Mouse (Mus musculus) fibroblast of lung, adult 2 months (primary cell): ENCODE results near the gene Tmem170.
A peak's percentile ranks its signal among the peaks of the same experiment; 100 is the strongest.
"Not testable (repeated sequence)": the region's sequence is repeated elsewhere in the genome, so short reads cannot be mapped to it uniquely, and the experiment has no call there.

Experiments used
- DNase-seq: peaks from one replicate; pipeline ENCODE4 v3.0.0-alpha.2; 2011; ENCODE audit warnings: low read depth

Tmem170 gene

DNA sequence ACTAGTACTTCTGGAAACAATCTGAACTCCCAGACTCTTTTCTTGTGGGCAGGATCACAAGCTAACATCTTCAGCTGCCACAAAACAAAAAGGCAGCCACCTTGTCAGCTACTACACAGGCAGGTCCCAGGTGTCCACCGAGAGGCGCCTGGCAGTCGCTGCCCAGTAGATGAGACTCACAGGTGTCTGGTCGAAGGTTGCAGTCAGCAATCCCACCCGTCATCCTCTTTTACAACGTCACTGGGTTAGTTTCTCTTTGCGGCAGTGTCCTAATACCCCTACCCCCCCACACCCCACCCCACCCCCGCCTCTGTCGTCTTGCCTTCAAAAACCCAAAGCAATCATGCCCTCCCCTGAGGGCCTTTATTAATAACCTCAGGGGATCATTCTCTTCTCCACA lies 792 bp downstream of the Tmem170 start:
- DNase-seq: no peak

DNA sequence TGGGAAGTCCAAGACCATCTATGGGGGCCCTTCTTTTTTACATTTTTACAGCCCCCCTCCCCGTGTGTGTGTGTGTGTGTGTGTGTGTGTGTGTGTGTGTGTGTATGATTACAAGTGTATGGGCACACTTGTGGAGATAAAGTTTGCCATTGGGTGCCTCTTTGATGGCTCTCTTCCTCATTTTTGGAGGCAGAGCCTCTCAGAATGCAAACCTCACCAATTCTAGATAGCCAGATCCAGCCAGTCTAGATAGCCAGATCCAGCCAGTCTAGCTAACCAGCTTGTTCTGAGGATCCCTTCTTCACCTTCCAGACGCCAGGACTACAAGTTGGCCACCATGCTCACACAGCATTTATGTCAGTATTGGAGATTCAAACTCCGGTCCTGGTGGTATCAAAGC lies 5.3 kb downstream of the Tmem170 start:
- no peak for DNase-seq

DNA sequence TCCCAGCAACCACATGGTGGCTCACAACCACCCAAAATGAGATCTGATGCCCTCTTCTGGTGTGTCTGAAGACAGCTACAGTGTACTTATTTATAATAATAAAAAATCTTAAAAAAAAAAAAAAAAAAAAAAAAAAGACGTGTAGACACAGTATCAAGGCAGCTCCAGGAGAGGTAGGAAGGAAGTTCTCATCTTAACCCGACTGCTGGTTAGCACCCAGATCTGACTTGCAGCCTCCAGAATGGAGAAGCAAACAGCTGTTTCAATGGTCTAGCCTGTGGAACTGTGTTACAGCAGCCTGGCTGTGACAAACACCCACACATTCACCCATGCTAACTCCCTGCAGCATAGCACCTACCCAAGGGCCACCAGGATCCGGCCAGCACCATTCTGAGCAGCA lies 6.2 kb downstream of the Tmem170 start:
- no peak for DNase-seq

DNA sequence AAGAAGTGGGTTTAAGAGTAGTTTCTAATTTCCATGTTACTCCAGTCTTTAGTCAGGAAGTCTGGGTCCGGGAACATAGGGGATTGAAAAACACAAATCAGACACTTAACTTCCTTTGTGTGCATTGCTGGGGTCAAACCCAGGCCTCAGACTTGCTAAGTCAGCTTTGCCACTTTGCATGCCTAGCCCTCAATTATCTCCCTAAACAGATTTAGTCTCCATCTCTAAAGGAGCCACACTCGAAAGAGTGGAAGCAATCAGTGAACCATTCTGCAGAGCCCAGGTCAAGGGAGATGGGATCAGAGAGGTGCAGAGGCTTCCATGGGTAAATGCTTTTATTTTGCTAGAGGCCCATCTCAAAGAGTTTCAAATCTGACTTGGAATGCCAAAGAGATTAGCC lies 7.9 kb downstream of the Tmem170 start:
- DNase-seq: no peak

DNA sequence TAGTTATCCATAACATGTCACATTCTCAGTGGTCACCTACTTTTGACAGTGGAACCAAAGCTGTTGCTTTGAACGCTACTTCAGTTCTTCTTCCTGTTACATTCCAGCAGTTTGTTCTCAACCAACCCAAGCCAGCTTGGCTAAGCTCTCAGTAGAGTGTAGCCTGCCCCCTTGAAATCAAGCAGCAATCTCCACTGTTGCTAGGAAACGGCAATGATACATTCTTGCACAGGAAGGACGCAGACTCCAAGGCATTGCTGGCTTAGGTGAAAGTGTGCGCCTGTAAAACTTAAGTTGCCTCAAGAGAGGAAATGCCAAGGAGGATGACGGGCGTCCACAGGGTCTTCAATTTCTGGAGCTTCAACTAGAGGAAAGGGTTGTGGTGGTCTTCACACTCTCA lies 10.7 kb downstream of the Tmem170 start:
- no peak for DNase-seq

DNA sequence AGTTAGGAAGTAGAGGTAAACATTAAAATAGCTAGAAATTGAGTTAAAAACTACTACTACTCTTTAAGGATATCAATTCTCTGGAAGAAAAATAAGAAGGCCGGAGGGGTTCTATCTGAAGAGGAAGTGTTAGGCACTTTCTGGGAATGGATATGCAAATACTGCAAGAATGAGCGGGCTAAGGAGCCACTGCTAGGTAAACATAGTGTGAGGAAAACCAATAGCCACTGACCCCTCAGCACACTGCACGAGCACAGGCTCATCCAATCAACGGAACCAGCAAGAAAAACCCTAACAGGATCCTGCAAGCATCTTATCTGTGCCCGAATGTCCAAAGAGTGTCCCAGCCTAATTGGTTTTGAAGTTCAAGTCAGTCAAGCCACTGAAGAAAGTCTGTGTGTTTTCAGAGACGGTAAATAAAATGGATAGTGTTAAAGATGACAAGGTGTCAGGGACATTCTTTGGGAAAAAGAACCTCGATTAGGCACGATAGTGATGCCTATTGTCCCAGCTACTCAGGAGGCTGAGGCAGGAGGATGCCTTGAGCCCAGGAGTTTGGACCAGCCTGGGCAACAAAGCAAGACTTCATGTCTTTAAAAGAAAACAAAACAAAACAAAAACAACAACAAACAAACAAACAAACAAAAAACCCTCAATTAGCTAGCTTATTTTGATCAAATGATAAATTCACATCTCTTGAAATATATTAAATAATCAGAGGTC lies 11.3 kb downstream of the Tmem170 start:
- no peak for DNase-seq

DNA sequence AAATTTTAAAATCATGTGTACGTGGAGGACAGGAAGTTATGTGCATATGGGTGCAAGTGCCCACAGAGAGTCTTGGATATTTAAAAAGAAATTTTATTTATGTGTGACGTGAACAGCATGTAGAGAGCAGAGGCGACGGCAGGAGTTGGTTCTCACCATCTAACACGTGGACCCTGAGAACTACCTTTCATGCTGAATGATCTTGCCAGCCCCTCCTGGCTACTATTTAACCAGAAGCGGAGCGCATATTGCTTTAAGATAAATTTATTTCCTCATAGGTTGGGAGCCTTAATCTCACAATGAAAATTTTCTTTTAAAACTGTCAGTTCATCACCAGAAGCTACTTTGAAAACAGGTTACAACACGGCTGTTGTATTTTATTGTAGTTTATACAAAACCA lies 11.9 kb downstream of the Tmem170 start:
- no peak for DNase-seq

DNA sequence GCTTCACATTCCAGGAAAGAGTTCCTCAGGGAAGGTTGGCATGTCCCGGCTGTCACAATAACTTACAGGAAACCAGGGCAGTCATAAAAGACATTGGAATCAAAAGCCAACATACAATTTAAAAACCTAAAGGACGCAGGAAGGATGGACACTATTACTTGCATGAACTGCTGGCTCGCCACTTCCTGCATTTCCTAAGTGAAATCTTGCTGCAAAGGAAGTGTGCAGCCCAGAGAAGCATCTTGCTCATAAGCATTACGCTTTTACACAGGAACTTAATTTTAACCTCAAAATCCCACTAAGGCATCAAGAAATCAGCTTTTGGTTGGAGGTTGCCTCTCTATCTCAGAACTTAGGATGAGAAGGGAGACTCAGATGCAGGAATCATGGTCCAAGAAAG lies 13.3 kb downstream of the Tmem170 start:
- no peak for DNase-seq

DNA sequence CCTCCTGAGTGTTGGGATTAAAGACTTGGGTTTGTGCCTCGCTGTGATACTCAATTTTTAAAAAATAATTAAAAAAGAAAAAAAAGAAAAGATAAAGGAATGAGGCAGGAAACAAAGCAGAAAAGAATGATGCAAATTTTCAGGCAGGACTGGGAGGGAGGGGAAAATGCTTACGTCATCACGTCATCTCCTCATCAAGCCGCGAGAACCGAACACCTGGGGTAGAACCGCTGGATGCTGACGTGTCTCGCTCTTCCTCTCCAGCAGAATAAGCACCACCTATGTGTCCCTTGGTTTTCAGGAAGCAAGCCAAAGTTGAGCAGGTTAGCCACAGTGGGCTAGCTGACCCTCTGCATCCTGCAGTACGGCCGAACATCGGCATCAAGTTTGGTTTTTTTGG lies 20.6 kb downstream of the Tmem170 start:
- no peak for DNase-seq

DNA sequence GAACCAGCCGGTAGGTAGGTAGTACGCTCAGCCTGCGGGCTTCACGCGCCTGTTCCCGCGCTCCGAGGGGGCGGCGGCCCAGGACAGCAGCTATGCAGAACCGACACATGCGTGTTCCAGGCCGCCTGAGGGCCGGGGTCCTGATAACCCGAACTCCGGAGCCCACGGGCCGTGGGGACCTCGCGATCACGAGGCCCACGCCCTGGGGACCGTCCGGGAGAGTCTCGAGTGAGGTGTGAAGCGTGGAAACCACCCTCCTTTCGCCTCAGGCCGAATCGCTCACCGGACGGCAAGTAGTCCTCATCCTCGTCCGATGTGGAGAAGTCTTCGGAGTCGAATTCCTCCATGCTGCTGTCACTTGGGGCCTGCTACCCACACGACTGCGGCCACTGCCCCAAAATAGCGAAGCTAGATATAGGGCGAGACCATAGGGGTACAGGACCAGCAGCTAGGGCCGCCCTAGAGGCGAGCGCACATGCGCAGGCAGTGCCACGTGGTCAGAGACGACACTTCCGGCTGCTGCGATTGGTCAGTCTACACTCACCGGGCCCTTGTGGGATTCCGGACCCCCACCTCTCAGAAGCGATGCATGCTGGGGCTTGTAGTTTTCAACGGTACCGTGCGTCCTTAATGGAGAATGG lies 22.6 kb downstream of the Tmem170 start, which contains the start of gene Cfdp1:
TSS of gene Cfdp1 (minus strand) at position 431 of the 641 bp plus-strand sequence.
- peak; percentile 95 for DNase-seq

DNA sequence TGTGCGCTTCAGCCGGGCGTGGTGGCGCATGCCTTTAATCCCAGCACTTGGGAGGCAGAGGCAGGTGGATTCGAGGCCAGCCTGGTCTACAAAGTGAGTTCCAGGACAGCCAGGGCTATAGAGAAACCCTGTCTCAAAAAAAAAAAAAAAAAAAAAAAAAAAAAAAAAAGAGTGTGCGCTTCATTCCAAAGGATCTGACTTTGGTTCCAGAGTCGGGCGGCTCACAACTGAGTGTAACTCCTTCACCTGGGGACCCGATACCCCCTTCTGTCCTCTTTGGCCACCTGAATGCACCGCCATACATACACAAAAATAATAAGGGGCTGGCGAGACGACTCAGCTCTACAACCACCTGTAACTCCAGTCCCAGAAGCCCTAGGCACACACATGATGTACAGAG lies 23.3 kb downstream of the Tmem170 start:
- not testable (repeated sequence) for DNase-seq

DNA sequence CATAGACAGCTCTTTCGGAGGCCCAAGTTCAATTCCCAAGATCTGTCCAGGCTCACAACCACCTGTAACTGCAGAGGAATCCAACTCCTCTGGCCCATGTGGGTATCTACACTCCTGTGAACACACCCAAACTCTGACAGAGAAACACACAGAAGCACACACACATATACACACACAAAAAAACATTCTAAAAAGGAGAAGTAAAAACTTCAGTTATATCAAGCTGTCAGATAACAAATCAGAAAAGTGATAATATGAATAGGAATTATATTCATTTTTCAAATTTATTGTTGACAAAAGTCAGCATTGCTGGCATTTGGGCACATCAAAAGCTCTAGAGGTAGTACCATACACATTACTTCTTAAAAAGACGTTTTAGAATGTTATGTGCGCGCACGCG lies 29.8 kb downstream of the Tmem170 start:
- DNase-seq: no peak

DNA sequence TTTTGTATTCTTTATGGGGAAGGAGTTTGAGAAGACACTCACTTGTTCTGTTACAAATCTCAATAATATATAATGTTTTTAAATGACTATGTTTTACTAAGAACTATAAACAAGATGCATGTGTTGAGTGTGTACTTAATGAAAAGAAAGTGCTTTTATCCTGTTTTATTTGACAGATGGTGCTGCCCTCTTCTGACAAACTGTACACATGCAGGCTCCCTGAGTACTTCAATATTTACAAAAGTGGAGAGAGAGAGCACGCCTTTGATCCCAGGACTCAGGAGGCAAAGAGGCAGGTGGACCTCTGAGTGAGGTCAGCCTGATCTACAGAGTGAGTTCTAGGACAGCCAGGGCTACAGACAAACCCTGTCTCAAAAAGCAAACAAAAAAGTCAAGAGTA lies 41.0 kb downstream of the Tmem170 start:
- no peak for DNase-seq

DNA sequence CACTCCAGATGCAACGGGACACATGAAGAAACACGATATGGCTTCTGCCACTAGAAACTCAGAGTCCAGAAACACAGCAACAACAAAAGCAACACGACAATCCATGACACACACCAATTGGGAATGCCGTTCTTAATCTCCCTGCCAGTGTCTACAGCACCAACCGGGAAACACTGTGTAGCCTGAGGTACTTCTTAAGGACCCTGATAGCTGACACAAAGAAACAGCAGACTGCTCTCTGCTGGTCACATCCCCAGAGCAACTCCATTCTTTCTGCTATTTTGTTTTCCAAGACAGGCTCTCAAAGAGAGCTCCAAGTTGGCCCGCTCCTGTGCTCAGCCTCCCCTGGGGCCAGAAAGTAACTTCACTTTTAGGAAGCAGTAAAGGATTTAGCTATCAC lies 42.5 kb downstream of the Tmem170 start:
- no peak for DNase-seq

DNA sequence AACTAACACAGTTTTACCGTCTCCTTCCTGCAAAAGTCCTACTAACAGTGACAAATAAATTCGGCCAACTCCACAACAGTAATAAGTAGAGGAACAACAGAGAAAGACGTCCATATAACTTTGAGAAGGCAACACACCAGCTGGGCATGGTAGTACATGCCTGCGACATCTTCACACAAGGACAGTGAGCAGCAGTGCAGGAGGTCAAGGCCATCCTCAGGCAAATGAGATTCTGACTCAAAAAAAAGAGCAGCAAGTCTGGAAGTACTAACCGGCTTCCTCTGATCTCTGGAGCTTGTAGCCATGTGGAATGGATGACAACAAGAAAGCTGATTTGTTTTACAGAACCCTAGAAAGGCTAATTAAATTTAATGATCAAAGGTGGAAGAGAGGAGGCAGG lies 43.6 kb downstream of the Tmem170 start:
- no peak for DNase-seq

DNA sequence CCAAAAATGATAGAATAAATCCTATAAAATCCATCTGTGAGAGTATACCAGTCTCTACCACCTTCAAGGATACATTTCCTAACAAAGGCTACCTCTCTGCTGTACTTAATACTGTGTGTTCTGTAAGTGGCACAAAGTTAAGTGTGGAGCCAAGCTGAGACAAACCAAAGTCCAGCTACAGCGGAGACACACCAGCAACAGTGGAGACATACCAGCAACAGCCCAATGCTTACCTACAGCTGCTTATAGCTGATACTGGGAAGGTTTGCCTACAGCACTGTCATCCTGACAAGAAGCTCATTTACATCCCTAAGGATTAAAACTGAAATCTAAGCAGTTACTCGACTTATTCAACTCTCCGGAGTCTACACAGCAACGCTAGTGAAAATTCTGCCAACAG lies 44.6 kb downstream of the Tmem170 start:
- no peak for DNase-seq

DNA sequence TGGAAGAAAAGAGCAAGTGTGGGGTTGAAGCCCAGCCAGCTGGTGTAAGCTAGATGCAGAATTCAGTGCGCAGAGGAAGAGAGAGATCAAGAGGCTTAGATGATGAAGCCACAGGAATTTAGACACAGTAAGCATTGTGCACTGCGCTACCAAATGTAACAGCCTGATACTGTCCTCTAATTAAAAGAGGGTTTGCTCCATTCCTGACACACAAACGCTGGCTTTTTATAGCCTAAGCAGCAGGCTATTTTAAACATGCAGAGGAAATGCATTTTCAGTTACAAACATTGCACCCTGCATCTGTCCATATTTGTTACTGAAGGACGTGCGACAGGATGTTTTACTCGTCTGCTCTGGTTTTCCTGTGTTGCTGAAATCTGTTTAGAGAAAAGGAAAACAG lies 48.0 kb downstream of the Tmem170 start:
- no peak for DNase-seq

DNA sequence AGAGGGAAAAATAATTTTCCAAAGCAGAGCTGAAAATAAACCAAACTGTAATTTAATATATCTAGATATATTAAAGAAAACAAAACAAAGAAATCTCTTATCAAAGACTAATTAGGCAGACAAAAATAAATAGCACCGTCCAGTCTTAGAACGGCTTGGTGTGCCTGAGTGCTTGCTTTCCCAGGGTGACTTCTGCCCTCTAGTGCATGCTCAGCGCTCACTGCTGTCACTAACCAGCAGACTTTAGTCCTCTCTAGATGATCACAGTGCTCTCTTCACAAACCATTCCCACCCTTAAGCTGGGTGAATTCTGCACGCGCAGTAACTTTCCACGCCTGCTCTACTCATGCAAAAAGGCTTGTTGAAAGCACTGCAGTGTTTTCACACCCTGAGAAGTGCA lies 51.3 kb downstream of the Tmem170 start:
- no peak for DNase-seq

DNA sequence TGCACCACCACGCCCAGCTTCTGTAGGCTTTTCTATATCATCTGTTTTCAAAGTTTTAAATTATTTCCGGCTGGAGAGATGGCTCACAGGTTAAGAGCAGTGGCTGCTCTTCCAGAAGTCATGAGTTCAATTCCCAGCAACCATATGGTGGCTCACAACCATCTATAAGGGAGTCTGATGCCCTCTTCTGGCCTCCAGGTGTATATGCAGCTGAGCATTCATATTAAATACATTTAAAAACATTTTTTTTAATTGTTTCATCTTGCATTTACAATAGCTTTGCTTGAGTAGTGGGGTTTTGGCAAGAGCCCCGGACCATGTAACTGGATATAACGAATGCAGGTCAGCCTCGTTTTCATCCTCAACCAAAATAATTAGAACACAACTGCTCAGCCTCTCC lies 52.2 kb downstream of the Tmem170 start:
- no peak for DNase-seq

DNA sequence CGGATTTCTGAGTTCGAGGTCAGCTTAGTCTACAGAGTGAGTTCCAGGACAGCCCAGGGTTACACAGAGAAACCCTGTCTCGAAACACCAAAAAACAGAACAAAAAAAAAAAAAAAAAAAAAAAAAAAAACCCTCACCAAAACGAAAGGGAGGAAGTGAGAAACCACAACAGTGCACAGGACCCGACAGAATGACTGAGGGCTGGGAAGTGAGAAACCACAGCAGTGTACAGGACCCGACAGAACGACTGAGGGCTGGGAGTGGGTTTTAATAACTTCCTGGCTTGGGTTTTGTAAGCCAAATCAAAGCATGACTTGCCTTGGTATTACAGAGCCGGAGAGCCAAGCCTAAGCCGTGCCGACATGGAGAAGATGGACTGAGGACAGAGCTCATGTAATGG lies 55.4 kb downstream of the Tmem170 start:
- no peak for DNase-seq

DNA sequence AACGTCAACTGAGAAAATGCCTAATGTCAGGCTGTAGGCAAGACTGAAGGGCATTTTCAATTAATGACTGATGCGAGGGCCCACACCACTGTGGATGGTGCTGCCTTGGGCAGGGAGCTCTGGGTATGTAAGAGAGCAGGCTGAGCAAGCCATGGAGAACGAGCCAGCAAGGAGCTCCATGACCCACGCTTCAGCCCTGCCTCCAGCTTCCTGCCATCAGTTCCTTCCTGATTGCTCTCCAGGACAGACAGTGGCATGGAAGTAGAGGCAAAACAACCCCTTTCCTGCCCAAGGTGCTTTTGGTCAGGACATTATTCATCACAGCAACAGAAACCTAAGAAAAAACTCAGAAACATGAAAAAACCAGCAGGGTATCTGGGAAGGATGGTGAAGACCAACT lies 55.9 kb downstream of the Tmem170 start:
- no peak for DNase-seq

DNA sequence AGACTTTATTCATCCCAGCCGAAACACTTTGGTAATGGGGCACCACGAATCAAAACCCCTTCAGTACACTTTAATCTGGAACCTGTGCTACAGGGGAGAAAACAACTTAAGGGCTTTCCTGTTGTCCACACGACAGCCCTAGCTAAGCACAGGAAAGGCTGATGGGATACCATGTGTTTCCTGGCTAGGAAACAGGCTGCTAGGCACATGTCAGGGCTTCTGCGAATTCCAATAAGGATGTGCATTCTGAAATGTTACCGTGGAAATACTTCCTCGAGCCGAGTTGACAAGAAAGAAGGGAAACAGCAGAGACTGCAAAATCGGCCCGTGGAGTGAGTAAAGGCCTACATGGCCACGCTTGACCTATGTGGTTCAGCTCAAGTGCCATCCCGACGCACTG lies 56.5 kb downstream of the Tmem170 start:
- DNase-seq: no peak

DNA sequence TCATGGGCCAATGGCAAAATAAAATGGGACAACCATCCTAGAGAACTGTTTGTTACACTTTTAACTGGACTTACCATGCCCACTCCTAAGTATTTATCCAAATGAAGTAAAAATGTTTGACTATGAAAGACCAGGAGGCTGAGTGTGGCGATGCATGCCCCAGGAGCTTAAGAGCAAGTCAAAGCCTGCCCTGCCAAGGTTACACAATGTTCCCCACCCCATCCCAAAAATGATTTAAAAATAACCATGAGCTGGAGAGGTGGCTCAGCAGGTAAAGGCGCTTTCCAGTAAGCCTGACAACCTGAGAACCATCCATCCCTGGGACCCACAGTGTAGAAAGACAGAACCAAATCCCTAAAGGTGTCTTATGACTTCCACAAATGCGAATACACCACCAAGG lies 58.0 kb downstream of the Tmem170 start:
- DNase-seq: no peak

DNA sequence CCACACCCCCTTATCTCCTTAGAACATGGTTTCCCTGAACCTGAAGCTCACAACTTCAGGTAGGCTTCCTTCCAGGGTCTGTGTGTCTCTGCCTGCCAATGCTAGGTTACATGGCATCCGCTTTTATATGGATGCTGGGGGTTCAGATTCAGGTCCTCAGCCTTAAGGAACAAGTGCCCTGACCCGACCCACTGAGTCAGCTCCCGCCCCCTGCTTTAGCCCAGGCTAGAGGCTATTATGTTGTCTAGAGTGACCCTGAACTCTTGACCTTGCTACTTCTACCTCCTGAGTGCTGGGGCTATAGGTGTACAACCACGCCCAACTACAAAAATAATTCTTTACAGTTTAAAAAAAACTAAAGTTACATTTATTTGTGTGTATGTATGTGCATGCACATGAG lies 61.5 kb downstream of the Tmem170 start:
- no peak for DNase-seq
